Mouse (Mus musculus): ENCODE results near the gene Cplx3.

DNA sequence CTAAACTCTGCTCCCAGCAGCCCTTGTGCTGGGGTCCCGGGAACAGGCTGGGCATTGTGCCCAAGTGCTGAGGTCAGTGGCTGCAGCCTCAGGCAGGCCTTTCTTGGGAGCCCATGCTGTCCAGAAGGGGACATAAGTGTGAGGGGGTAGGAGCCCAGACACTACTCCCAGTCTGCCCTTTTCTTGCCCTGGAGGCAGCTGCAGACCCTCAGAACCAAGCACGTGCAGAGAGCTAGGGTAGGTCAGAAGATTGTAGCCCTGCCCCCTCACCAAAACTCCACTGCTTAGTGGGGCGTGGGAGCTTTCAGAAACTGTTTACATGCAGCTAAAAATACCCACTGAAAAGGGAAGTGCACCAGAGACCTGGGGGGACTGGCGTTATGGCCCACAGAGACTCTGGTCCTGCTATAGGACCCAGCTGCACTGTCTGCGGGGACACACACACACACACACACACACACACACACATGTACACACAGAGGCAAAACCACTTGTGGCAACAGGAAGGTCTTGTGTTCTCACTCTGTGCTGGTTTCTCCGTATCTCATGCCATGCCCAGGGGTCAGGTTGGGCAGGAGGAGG is 31.8 kb upstream of the Cplx3 start:
- TF ChIP-seq CTCF (IDR thresholded peaks at IDR 0.05; ENCODE audit: control insufficient read depth, insufficient read depth, low read length) = no peak
- TF ChIP-seq POLR2A (IDR thresholded peaks at IDR 0.05; ENCODE audit: borderline replicate concordance, control insufficient read depth, low read depth, low read length) = no peak

All from bone marrow, adult 2 months (tissue).